Mouse (Mus musculus): ENCODE results near the gene Socs7. TPM values are rescaled to one million over a fixed set of nuclear protein-coding genes. Genes with fewer than 3 reads are reported as not detected.
"Not testable (repeated sequence)": the region's sequence is repeated elsewhere in the genome, so short reads cannot be mapped to it uniquely, and the experiment has no call there.

Gene Socs7
- 3.4 and 3.6 TPM in 2 replicates for polyA plus RNA-seq (2015; fragmentation: Nextera tagmentation; extraction: Ambion mirVana)

DNA sequence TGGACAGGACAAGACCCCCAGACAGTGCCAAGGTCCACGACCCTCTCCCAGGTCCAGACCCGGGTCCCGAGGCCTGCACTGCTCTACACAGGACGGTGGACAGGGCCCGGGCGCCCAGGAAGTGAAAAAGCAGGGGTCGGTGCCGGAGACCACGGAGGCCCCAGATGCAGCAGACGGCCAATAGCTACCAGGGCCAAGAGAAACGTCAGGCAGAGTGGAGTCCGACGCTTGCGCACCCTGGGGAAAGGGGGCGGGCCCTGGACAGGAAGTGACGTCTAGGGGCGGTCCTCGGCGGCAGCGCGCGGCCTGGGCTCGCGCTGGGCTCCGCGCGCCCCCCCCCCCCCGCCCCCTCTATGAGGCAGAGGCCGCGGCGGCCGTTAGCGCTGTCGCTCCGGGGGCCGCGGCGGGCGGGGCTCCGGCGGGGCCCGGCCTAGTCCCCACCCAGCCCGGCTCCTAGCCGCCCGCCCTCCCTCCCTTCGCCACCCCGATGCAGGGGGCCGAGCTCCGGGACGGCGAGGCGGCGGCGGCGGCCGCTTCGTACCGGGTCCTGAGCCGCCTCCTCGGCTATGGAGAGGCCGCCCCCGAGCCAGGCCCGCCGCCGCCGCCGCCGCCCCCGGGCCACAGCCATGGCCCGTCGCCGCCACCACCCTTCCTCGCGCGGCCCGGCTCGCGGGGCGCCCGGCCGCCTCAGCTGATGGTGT lies at the start of gene Socs7:
Gene Socs7, plus strand, starts transcription at position 604 of the 701 bp plus-strand sequence.
- Histone ChIP-seq H3K4me3 (peak within 1 kb of the TSS; percentile 85), H3K36me3 (no peaks in the 10 kb centered on the region), H3K9me3 (no peaks in the 10 kb centered on the region), H3K27me3 (no peaks in the 10 kb centered on the region), H3K9ac (peak within 1 kb of the TSS; percentile 99), H3K27ac (peak within 1 kb of the TSS; percentile 86), H3K4me1 (peaks cover 26% of the 10 kb centered on the region), H3K4me2 (peak within 1 kb of the TSS; percentile 84)
- WGBS = under 1% methylated on average over 29 of the region's 81 CpGs
- peak; percentile 95 for ATAC-seq (ENCODE audit: borderline replicate concordance, extremely low read depth, low FRiP score, low TSS enrichment)

DNA sequence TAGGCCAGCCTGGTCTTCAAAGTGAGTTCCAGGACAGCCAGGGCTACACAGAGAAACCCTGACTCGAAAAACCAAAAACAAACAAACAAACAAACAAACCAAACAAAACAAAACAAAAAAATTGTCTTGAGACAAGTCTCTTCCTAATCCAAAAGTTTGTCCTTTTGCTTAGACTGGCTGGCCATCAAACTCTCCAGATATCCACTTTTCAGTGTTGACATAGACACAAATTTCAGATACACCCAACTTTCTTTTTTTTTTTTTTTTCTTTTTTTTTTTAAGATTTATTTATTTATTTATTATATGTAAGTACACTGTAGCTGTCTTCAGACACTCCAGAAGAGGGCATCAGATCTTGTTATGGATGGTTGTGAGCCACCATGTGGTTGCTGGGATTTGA lies 49.5 kb upstream of the Socs7 start:
- not testable (repeated sequence) for H3K36me3 ChIP-seq; H3K9me3 ChIP-seq; H3K9ac ChIP-seq; ATAC-seq (ENCODE audit: borderline replicate concordance, extremely low read depth, low FRiP score, low TSS enrichment); H3K4me3 ChIP-seq; H3K27me3 ChIP-seq; H3K27ac ChIP-seq; H3K4me2 ChIP-seq
- WGBS = 62% methylated on average over 1 of the region's 1 CpGs
- peaks cover 24% of the 10 kb centered on the region for H3K4me1 ChIP-seq

DNA sequence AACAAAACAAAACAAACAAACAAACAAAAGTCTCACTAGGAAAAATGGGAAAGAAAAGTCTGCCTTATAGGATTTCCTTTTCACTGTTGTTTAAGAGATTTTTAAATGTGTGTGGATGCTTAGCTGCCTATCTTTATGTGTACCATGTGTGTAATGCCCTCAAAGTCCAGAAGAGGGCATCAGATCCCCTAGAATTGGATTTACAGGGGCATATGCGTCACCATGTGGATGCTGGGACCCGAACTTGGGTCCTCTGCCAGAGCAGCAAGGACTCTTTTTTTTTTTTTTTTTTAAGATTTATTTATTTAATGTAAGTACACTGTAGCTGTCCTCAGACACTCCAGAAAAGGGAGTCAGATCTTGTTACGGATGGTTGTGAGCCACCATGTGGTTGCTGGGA lies 48.2 kb upstream of the Socs7 start:
- ATAC-seq (ENCODE audit: borderline replicate concordance, extremely low read depth, low FRiP score, low TSS enrichment) = no peak
- WGBS = 88% methylated on average over 3 of the region's 3 CpGs

DNA sequence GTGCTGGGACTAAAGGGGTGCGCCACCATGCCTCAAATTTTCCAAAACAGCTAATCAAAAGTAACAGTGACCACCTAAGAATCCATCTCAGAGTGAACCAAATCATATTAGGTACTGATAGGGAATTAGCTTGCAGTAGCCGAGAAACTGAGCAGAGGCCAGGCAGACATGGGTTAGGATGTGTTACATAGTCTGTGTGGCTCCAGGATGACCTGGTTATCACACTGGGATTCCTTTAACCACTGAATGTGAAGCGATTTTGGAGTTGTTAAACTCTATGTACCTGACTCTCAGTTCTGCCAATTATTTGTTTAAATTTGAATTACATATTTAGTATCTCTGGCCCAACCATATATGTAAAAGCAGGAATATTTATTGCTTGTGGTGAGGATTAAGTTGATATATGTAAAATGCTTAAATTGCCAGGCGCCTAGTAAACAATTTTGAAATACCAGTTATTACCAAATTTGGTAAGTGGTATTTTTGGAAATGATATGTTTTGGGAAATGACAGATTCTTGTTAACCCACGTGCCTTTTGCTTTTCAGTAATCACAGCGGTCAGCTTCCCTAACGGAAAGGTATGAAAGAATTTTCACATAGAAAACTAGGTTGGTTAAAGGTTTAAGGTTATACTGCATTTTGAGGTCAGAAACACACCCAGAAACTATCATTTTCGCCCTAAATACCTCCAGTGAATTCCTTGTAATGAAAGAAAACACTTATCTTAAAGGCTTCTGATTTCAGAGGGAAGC lies 47.4 kb upstream of the Socs7 start:
- peak overlapping the region; percentile 57 for H3K4me2 ChIP-seq
- 0 out of 2 replicates have a peak, but pooled peaks cover 3% of the 10 kb centered on the region for H3K36me3 ChIP-seq
- peak overlapping the region; percentile 63 for H3K4me3 ChIP-seq
- H3K4me1 ChIP-seq = peaks cover 17% of the 10 kb centered on the region
- no peaks in the 10 kb centered on the region for H3K27me3 ChIP-seq
- H3K9ac ChIP-seq = no peak overlapping the region
- no peaks in the 10 kb centered on the region for H3K9me3 ChIP-seq
- whole genome bisulfite sequencing = 40% methylated on average over 8 of the region's 8 CpGs
- peak overlapping the region; percentile 56 for H3K27ac ChIP-seq
- ATAC-seq (ENCODE audit: borderline replicate concordance, extremely low read depth, low FRiP score, low TSS enrichment) = no peak

More for the DNA sequence above, 48.2 kb upstream of the Socs7 start:
- peaks cover 23% of the 10 kb centered on the region for H3K4me1 ChIP-seq
- H3K4me3 ChIP-seq = no peak overlapping the region
- no peaks in the 10 kb centered on the region for H3K9me3 ChIP-seq
- no peak overlapping the region for H3K9ac ChIP-seq
- H3K4me2 ChIP-seq = no peak overlapping the region
- no peaks in the 10 kb centered on the region for H3K27me3 ChIP-seq
- H3K27ac ChIP-seq = no peak overlapping the region
- 0 out of 2 replicates have a peak, but pooled peaks cover 2% of the 10 kb centered on the region for H3K36me3 ChIP-seq

DNA sequence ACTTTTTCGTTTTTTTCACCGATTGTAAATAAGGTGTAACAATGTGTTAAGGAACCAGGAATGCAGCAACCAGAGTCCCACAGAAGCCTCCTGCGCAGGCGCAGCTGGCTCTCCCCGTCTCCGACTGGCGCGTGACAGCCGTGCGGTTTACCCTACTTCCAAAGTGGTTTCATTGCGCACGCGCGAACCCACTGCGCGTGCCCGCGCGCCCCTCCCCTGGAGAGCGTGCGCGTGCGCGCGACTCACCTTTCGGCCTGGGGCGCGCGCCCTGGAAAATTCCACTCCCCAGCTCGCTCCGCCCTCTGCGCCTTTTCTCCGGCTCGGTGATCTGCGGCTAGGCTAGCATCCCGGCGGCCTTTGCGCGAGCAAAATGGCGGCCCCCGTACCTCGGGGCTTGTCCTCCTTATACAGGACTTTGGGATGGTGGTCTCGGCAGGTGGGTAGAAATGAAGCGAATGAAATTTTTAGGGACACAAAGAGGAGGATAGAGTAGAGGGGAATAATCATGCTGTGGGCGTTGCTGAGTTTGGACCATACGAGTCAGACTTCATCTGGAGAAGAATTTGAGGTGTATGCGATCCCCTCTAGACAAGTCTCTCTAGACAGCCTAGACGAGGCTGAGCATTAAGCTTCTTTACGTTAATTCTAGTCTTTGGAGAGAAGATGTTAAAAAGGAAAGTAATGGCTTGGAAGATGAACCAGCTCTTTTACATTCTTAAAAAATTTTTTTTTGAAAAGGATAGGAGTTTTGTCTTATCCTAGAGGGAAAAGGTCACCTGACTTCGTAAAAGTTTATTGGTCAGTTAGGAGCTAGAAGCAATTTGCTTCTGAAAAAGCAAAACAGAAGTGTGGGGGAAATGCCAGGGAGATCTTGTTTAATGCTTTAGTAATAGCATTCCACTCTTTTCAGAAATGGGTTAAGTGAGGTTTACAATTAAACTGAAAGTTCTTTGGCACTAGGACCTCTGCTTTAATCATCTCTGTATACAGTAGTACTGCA lies 46.5 kb upstream of the Socs7 start, which contains the start of gene Mrpl45:
Gene Mrpl45, plus strand, starts transcription at position 213 of the 1,000 bp plus-strand sequence.
- H3K36me3 ChIP-seq = 0 out of 2 replicates have a peak, but pooled peaks cover 5% of the 10 kb centered on the region
- peak within 1 kb of the TSS; percentile 57 for H3K9ac ChIP-seq
- ATAC-seq (ENCODE audit: borderline replicate concordance, extremely low read depth, low FRiP score, low TSS enrichment) = peak; percentile 95
- no peaks in the 10 kb centered on the region for H3K9me3 ChIP-seq
- WGBS = under 1% methylated on average over 50 of the region's 50 CpGs
- H3K4me3 ChIP-seq = peak within 1 kb of the TSS; percentile 63
- peaks cover 10% of the 10 kb centered on the region for H3K4me1 ChIP-seq
- no peaks in the 10 kb centered on the region for H3K27me3 ChIP-seq
- H3K27ac ChIP-seq = peak within 1 kb of the TSS; percentile 66
- H3K4me2 ChIP-seq = peak within 1 kb of the TSS; percentile 57

DNA sequence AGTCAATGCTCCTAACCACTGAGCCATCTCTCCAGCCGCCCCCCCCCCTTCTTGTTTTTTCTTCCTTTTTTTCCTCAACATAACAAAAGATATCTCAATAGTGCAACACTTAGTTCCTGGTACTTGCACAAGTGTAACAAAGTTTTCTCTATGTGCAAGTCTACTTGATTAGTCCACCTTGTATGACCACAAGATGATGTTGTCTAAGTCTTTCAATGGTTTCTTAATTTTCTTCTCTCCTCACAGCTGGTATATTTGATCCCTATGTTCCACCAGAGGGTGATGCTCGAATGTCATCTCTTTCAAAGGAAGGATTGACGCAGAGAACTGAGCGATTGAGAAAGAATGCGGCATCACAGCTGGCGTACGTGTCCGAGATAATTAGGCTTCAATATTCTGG lies 41.2 kb upstream of the Socs7 start:
- Histone ChIP-seq H3K4me2 (no peak overlapping the region), H3K36me3 (peaks cover 39% of the 10 kb centered on the region), H3K4me3 (no peak overlapping the region), H3K9me3 (no peaks in the 10 kb centered on the region), H3K27ac (no peak overlapping the region), H3K4me1 (peaks cover 6% of the 10 kb centered on the region), H3K9ac (no peak overlapping the region), H3K27me3 (no peaks in the 10 kb centered on the region)
- no peak for ATAC-seq (ENCODE audit: borderline replicate concordance, extremely low read depth, low FRiP score, low TSS enrichment)
- 87% methylated on average over 8 of the region's 8 CpGs for WGBS

DNA sequence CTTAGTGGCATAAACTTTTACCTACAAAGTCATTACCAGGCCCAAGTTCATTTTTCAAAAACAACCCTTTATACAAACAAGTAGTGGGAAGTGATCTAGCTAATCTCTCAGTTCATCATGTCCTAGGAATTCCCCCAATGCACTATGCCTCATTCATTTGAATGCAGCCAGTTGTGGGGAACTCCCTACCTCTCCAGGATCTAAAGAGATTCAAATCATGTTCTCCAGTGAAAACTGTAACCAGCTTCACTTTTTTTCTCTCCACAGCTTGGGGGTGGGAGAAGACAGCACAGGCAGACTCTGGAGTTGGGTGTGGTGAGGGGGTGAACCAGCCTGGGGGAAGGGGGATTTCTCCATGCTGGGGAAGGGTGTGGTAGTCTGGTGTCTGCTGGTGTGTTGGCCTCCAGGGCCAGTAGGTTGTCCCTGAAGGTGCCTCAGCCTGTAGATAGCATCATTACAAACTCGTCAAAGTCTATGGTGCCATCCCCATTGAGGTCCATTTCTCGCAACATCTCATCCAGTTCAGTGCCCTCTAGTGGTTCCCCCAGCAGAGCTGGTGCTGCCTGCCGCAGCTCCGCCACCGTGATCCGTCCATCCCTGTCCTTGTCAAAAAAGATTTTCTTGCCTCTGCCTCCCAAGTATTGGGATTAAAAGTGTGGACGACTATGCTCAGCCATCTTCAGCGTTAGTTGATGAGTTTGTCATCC lies 40.3 kb upstream of the Socs7 start:
- H3K4me2 ChIP-seq; ATAC-seq (ENCODE audit: borderline replicate concordance, extremely low read depth, low FRiP score, low TSS enrichment); H3K4me1 ChIP-seq; H3K9ac ChIP-seq; H3K9me3 ChIP-seq; H3K27me3 ChIP-seq; H3K27ac ChIP-seq; H3K4me3 ChIP-seq: not testable (repeated sequence)
- peaks cover 47% of the 10 kb centered on the region for H3K36me3 ChIP-seq
- 82% methylated on average over 8 of the region's 8 CpGs for WGBS

DNA sequence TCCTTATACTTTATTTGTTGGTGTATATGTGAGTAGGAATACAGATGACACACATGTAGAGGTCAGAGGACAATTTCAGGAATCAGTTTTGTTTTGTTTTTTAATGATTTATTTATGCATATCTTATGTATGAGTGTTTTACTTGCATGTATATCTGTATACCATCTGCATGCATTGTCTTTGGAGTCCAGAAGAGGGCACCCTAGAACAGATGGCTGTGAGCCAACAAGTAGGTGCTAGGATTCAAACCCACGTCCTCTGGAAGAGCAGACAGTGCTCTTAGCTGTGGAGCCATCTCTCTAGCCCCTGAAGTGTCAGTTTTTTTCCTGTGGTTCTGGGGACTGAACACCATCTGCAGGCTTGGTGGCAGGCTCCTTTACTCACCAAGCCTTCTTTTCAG lies 37.1 kb upstream of the Socs7 start:
- 58% methylated on average over 1 of the region's 1 CpGs for WGBS

DNA sequence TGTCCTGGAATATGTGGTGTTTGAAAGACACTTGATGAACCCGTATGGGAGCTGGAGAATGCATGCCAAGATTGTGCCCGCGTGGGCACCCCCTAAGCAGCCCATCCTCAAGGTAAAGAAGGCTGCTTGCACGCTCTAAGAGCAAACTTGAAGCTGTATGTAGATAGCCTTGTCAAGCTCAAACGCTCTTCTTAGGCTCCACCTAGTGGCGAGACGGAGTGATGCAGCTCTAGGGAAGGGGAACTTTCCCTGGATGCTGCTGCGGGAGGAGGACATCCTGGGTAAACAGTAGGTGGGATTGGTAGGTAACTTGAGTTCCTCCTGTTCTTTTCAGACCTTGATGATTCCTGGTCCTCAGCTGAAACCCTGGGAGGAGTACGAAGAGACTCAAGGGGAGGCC lies 34.2 kb upstream of the Socs7 start:
- Histone ChIP-seq H3K4me3 (no peak overlapping the region), H3K36me3 (peaks cover 59% of the 10 kb centered on the region), H3K9me3 (no peaks in the 10 kb centered on the region), H3K27me3 (no peaks in the 10 kb centered on the region), H3K4me2 (no peak overlapping the region), H3K4me1 (peaks cover 3% of the 10 kb centered on the region), H3K27ac (no peak overlapping the region), H3K9ac (no peak overlapping the region)
- WGBS = 18% methylated on average over 9 of the region's 9 CpGs
- no peak for ATAC-seq (ENCODE audit: borderline replicate concordance, extremely low read depth, low FRiP score, low TSS enrichment)

More for the DNA sequence above, 37.1 kb upstream of the Socs7 start:
- Histone ChIP-seq H3K4me1 (no peaks in the 10 kb centered on the region), H3K4me2 (no peak overlapping the region), H3K9ac (no peak overlapping the region), H3K27ac (no peak overlapping the region), H3K36me3 (peaks cover 66% of the 10 kb centered on the region), H3K4me3 (no peak overlapping the region), H3K9me3 (no peaks in the 10 kb centered on the region), H3K27me3 (no peaks in the 10 kb centered on the region)
- ATAC-seq (ENCODE audit: borderline replicate concordance, extremely low read depth, low FRiP score, low TSS enrichment) = no peak

DNA sequence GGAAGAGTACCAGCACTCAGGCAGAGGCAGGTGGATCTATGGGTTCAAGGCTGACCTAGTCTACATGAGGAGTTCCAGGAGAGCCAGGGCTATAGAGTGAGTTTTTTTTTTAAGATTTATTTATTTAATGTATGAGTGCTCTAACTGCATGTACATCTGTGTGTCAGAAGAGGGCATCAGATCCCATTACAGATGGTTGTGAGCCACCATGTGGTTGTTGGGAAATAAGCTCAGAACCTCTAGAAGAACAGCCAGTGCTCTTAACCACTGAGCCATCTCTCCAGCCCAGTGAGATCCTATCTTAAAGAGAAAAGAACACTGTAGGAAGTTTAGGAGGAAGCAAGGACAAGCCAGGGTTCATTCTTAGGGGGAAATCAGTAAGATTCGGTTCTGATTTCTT lies 32.0 kb upstream of the Socs7 start:
- peaks cover 40% of the 10 kb centered on the region for H3K36me3 ChIP-seq
- no peak overlapping the region for H3K4me2 ChIP-seq
- no peak overlapping the region for H3K9ac ChIP-seq
- no peak overlapping the region for H3K27ac ChIP-seq
- ATAC-seq (ENCODE audit: borderline replicate concordance, extremely low read depth, low FRiP score, low TSS enrichment) = no peak
- no peaks in the 10 kb centered on the region for H3K27me3 ChIP-seq
- 100% methylated on average over 1 of the region's 1 CpGs for WGBS
- no peak overlapping the region for H3K4me3 ChIP-seq
- H3K4me1 ChIP-seq = peaks cover 13% of the 10 kb centered on the region
- no peaks in the 10 kb centered on the region for H3K9me3 ChIP-seq

Measured in lung, embryonic 15.5 days (tissue).